Mouse (Mus musculus) limb, embryonic 14.5 days (tissue): ENCODE measurements around the gene Gtf3c5. TPM values are rescaled to one million over a fixed set of nuclear protein-coding genes. Genes with fewer than 3 reads are reported as not detected.
A peak's percentile ranks its signal among the peaks of the same experiment; 100 is the strongest.

Experiments
- ATAC-seq: fragments of 200-750 bp; cut with Nextera tagmentation; 2 replicates; pipeline ENCODE4 v1.8.0; 2017; ENCODE audit warnings: low read depth, moderate number of reproducible peaks, moderate TSS enrichment; ENCODE audit not compliant: low FRiP score
- DNase-seq: peaks from one replicate; pipeline ENCODE4 v3.0.0-alpha.2; 2015; ENCODE audit warnings: low spot score
- H3K27ac ChIP-seq: fragments of 300-500 bp; sonication (generic); replicated peaks from 2 replicates; pipeline ENCODE4 v1.5.1; 2014; ENCODE audit warnings: low read depth, mild to moderate bottlenecking, low read length, moderate library complexity, mixed read lengths
- H3K27me3 ChIP-seq: fragments of 300-500 bp; sonication (generic); 2 replicates; pipeline ENCODE4 v1.6.1; 2014; ENCODE audit warnings: low read length, mixed read lengths; ENCODE audit not compliant: control insufficient read depth, insufficient read depth
- H3K36me3 ChIP-seq: fragments of 300-500 bp; sonication (generic); 2 replicates; pipeline ENCODE4 v1.6.1; 2014; ENCODE audit warnings: mild to moderate bottlenecking, low read length, moderate library complexity, mixed read lengths; ENCODE audit not compliant: control insufficient read depth, insufficient read depth
- H3K4me1 ChIP-seq: fragments of 300-500 bp; sonication (generic); 2 replicates; pipeline ENCODE4 v1.6.1; 2014; ENCODE audit warnings: antibody characterized with exemption, low read length, mixed read lengths; ENCODE audit not compliant: control insufficient read depth, insufficient read depth
- H3K4me2 ChIP-seq: fragments of 300-500 bp; sonication (generic); replicated peaks from 2 replicates; pipeline ENCODE4 v1.6.1; 2014; ENCODE audit warnings: low read depth, mild to moderate bottlenecking, low read length, moderate library complexity; ENCODE audit not compliant: severe bottlenecking
- H3K4me3 ChIP-seq: fragments of 300-500 bp; sonication (generic); replicated peaks from 2 replicates; pipeline ENCODE4 v1.5.1; 2014; ENCODE audit warnings: low read length
- H3K9ac ChIP-seq: fragments of 300-500 bp; sonication (generic); 2 replicates; pipeline ENCODE4 v1.6.1; 2014; ENCODE audit warnings: mild to moderate bottlenecking, low read depth, low read length, moderate library complexity; ENCODE audit not compliant: severe bottlenecking
- H3K9me3 ChIP-seq: fragments of 300-500 bp; sonication (generic); 2 replicates; pipeline ENCODE4 v1.6.1; 2016; ENCODE audit warnings: low read length; ENCODE audit not compliant: control insufficient read depth
- POLR2A ChIP-seq: fragments of 200-500 bp; IDR thresholded peaks from 2 replicates; pipeline ENCODE4 v1.8.0; 2012; ENCODE audit warnings: inconsistent platforms, mild to moderate bottlenecking, moderate library complexity, borderline replicate concordance; ENCODE audit not compliant: insufficient read depth, insufficient read length; ENCODE audit errors: extremely low read depth
- WGBS: fragments of 180-500 bp; shearing (Covaris S2); extraction: QIAGEN DNeasy Blood & Tissue Kit; methylation state at CpG from one replicate; pipeline ENCODE4 v1.1.7; 2014; 5-methylcytosine and 5-hydroxymethylcytosine counted together
- polyA plus RNA-seq, 2 experiments: library from polyadenylated mRNA; depleted of rRNA in 1 of 2; stranded (reverse) in 1 of 2; unstranded in 1 of 2; fragments of >200 nt; fragmentation: Nextera tagmentation in 1 of 2; extraction: Ambion mirVana in 1 of 2; gene quantifications; 2 replicates each; pipeline versions ENCODE4 v1.2.1 to v1.2.3; 2012 to 2014

The Gtf3c5 gene
- polyA plus RNA-seq, 2 experiments, result 29.7 to 52.4 TPM

DNA sequence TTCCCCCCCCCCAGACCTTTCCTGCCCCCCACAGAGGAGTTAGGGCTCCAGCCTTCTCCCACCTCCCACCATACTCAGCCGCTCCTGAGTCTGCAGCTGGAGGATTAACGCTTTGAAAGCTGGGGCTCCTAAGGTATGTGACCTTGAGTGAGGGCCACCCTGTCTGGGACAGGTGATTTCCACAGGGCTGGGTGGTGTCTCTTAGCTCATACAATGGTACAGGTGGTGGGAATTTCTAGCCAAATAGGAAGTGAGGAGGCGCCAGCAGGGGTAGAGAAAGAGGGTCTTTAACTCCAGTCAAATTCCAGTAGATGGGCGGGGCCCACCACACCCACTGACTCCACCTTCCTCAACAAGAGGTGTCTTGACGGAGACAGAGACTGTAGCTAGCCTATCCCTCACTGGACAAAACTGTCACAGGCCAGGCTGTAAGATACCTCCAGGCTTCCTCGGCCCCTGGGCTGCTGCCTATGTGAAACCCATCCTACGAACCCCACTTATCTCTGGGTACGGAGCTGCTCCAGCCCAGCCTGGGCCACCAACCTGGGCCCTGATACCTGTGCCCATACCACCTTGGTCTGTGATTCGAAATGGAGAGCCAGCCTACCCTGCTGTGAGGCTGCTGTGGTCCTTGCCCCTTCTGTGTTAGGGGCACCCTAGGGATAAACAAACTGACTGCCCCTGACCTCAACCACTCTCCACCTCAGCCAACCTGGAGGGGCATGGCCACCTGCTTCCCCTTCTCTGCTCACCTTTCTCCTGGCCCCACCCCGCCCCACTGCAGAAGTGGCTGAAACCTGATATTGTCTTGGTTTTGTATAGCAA, 24.0 kb upstream of the Gtf3c5 start:
- no peak for TF ChIP-seq POLR2A
- H3K9ac ChIP-seq, result no peak overlapping the region
- 46% methylated on average over 10 of the region's 10 CpGs for WGBS
- H3K27me3 ChIP-seq, result no peaks in the 10 kb centered on the region
- no peak overlapping the region for H3K27ac ChIP-seq
- H3K4me3 ChIP-seq, result no peak overlapping the region
- H3K9me3 ChIP-seq, result no peaks in the 10 kb centered on the region
- no peaks in the 10 kb centered on the region for H3K4me1 ChIP-seq
- no peaks in the 10 kb centered on the region for H3K36me3 ChIP-seq
- no peak overlapping the region for H3K4me2 ChIP-seq
- DNase-seq, result no peak
- no peak for ATAC-seq

DNA sequence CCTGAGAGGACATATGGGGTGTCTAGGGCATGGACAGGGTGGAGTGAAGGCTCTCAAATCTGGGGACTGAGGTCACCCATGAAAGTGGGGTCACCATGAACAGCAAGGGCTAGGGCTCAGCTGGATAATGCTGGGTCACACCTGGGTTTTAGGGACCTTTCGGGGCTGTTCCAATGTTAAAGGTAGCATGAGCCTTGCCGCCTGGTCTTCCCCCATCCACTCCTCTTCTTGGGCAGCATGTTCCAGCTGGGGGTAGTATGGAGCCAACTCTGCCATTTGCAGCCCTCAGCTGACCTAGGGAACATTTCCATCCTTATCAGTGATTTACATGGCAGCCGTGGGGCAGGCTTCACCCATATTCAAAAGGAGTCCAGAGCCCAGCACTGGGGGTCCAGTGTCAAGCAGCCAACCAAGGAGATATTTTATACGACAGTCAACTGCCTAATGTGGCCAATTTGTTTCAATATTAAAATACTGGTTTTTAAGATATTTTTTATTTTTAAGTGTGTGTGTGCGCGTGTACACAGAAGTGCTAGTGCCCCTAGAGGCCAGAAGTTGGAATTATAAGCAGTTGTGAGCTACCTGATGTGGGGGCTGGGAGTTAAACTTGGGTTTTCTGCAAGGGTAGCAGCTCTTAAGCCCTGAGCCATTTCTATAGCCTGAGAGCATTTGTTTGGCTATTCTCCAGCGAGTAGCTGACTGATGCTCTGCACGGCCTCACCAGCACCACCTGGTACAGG, 23.2 kb upstream of the Gtf3c5 start:
- DNase-seq (no peak), ATAC-seq (no peak)

DNA sequence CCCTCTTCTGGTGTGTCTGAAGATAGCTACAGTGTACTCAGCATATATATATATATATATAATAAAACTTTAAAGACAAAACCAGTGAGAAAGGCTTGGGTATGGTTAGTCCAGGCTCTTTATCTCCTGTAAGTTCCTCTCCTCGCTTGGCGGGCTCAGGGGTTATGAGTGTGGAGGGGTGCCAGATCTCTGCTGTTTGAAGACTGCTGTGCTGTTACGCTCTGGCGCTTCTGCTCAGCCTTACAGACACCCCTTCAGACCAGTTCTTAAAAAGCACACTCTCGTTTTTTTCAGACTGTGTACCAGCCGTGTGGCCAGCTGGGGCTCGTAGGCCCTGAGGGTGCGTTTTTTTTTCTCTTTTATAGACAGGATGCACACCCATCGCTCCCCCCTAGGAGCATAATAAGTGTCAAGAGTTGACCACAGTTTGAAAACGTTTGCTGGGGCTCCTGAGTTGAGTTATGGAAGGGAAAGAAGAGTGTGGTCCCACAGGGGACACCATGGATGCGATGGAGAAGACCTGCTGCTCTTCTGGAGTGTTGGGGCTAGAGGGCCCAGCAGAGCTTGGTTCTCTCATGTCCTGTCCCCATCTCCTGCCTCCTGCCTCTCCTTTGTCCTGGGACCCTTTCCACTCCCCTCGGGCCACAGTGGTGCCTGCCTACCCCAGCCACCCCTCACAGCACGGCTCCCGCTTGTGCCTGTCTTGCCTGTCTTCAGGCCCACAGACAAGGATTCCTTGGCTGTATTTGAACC, 22.4 kb upstream of the Gtf3c5 start:
- no peaks in the 10 kb centered on the region for H3K9me3 ChIP-seq
- H3K9ac ChIP-seq, result no peak overlapping the region
- no peak overlapping the region for H3K4me2 ChIP-seq
- no peaks in the 10 kb centered on the region for H3K4me1 ChIP-seq
- ATAC-seq (0 out of 2 replicates have a peak, but pooled peaks have one; percentile 15), DNase-seq (no peak)
- H3K27me3 ChIP-seq, result no peaks in the 10 kb centered on the region
- WGBS, result 48% methylated on average over 14 of the region's 14 CpGs
- no peaks in the 10 kb centered on the region for H3K36me3 ChIP-seq
- H3K27ac ChIP-seq, result no peak overlapping the region
- TF ChIP-seq POLR2A, result no peak
- no peak overlapping the region for H3K4me3 ChIP-seq

More for the DNA sequence above, 23.2 kb upstream of the Gtf3c5 start:
- Histone ChIP-seq H3K4me2 (no peak overlapping the region), H3K27ac (no peak overlapping the region), H3K4me1 (no peaks in the 10 kb centered on the region), H3K27me3 (no peaks in the 10 kb centered on the region), H3K9ac (no peak overlapping the region), H3K36me3 (no peaks in the 10 kb centered on the region), H3K9me3 (no peaks in the 10 kb centered on the region), H3K4me3 (no peak overlapping the region)
- WGBS, result 66% methylated on average over 8 of the region's 8 CpGs
- no peak for TF ChIP-seq POLR2A

DNA sequence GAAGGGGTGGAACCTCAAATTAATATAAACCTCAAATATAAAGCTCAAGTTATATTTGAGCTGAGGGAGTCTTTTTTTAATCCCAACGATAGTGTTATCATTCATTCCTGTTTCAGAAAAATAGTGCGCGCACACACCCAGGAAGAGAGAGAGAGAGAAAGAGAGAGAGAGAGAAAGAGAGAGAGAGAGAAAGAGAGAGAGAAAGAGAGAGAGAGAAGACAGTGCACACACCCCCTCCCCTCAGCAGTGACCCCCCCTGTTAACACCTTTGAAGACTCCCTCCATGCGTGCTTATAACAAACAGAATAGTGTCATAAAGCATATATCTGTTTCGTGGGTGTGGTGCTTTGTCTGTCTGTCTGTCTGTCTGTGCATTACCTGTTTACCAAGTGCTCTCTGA, 20.0 kb upstream of the Gtf3c5 start:
- no peak for TF ChIP-seq POLR2A

More for the DNA sequence above, 20.0 kb upstream of the Gtf3c5 start:
- Histone ChIP-seq H3K27me3 (no peaks in the 10 kb centered on the region), H3K4me2 (no peak overlapping the region), H3K4me1 (no peaks in the 10 kb centered on the region), H3K36me3 (no peaks in the 10 kb centered on the region), H3K9ac (no peak overlapping the region), H3K4me3 (no peak overlapping the region), H3K27ac (no peak overlapping the region), H3K9me3 (no peaks in the 10 kb centered on the region)
- ATAC-seq (no peak), DNase-seq (no peak)
- 80% methylated on average over 5 of the region's 5 CpGs for WGBS
